Mouse (Mus musculus) bone marrow, adult 2 months (tissue): ENCODE measurements at regions not wholly inside any gene's neighbourhood (a gene's known extent, or its start where the extent isn't known, plus 50 kb on each side); places are given as distances from the start of the nearest gene placed in this dataset.

Source experiments
- CTCF ChIP-seq: fragments of 200-500 bp; IDR thresholded peaks from 2 replicates; pipeline ENCODE4 v1.5.1; 2011; ENCODE audit warnings: low read length, control low read depth; ENCODE audit not compliant: control insufficient read depth, insufficient read depth
- POLR2A ChIP-seq: fragments of 200-500 bp; IDR thresholded peaks from 2 replicates; pipeline ENCODE4 v1.6.1; 2011; ENCODE audit warnings: low read depth, mild to moderate bottlenecking, control low read depth, low read length, borderline replicate concordance; ENCODE audit not compliant: control insufficient read depth

DNA sequence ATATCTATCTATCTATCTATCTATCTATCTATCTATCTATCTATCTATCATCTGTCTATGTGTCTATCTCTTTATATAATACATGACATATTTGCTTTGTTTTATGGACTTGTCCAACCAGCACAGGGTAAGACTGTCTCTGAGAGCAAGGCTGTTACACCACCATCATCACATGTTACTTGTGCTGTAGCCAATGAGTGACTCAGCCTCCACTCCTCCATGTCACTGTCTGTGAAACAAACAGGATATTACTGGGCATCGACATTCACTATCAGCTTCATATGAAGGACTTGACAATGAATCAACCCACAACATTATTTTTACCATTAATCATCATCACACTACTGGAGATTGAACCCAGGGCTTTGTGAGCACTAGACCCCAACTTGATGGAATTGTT is 549.0 kb downstream of the Med13l start:
- no peak for TF ChIP-seq CTCF
- no peak for TF ChIP-seq POLR2A
